Comparison of ENCODE assay signal across 20 mouse cellular contexts in genomic region chr11:75878460-75878859, GRCm38 (mm10). TPM values are rescaled to one million over a fixed set of nuclear protein-coding genes. Genes with fewer than 3 reads are reported as not detected.
"Had no signal": no experiment of that assay in that cellular context is flagged by ENCODE, and none has a peak within 500 bp of the region (broad histone marks: within the 10 kb centered on the region; RNA-seq: fewer than 3 reads in every experiment).

No protein-coding gene starts in this region.

- H3K9me3 ChIP-seq: lung, embryonic 15.5 days; megakaryocyte, embryonic 14.5 days; neural tube, embryonic 13.5 days; neural tube, embryonic 15.5 days had no signal

- H3K27me3 ChIP-seq: lung, embryonic 15.5 days; neural tube, embryonic 13.5 days; neural tube, embryonic 15.5 days had no signal

- H3K36me3 ChIP-seq: lung, embryonic 15.5 days; neural tube, embryonic 13.5 days; neural tube, embryonic 15.5 days had no signal

- H3K9ac ChIP-seq: liver, postnatal 0 days; lung, embryonic 15.5 days; neural tube, embryonic 13.5 days; neural tube, embryonic 15.5 days had no signal

- H3K4me2 ChIP-seq: lung, embryonic 15.5 days; midbrain, embryonic 11.5 days; neural tube, embryonic 13.5 days; neural tube, embryonic 15.5 days had no signal

- DNase-seq: liver, postnatal 0 days; lung, adult 2 months; lung, postnatal 14 days; lung, postnatal 36 days; midbrain, embryonic 14.5 days; retina, postnatal 1 day; right cerebral cortex, adult 18-20 months; right cerebral cortex, postnatal 25 days; right cerebral cortex, postnatal 4 days; spleen, adult 18-20 months; thymus, adult 18-20 months; thymus, postnatal 14 days; thymus, postnatal 36 days had no signal

- H3K4me3 ChIP-seq: lung, embryonic 15.5 days; megakaryocyte, embryonic 14.5 days; myocyte; neural tube, embryonic 13.5 days; neural tube, embryonic 15.5 days had no signal

- H3K27ac ChIP-seq: lung, embryonic 15.5 days; macrophage; neural tube, embryonic 13.5 days; neural tube, embryonic 15.5 days had no signal

RNA-seq across cellular contexts. Expression of gene Rph3al, which starts 59.8 kb away (rescaled TPM):
- polyA plus RNA-seq: macrophage had no signal
